Mouse (Mus musculus) cerebellum, adult 9-10 months (tissue): Measurements from ENCODE around the gene Psmb8.
A peak's percentile ranks its signal among the peaks of the same experiment; 100 is the strongest.

ENCODE experiments used
- DNase-seq: peaks from one replicate; pipeline ENCODE4 v3.0.0; 2022

The Psmb8 gene

GRCm38 (mm10) chr17:34196941-34197894 lies at the start of gene Psmb8:
TSS of gene Psmb8 (plus strand) at chr17:34197721.
- DNase-seq: peak; percentile 75

GRCm38 (mm10) chr17:34152923-34153322 lies 44.6 kb upstream of the Psmb8 start, which contains the start of gene H2-DMb1:
TSS of gene H2-DMb1 (plus strand) at chr17:34153072.
- peak; percentile 26 for DNase-seq

GRCm38 (mm10) chr17:34155534-34155933 lies 42.0 kb upstream of the Psmb8 start:
- no peak for DNase-seq

- no peak for DNase-seq
These were observed 33.2 kb upstream of the Psmb8 start for GRCm38 (mm10) chr17:34164202-34164895.

GRCm38 (mm10) chr17:34165033-34165730 lies 32.3 kb upstream of the Psmb8 start:
- DNase-seq: no peak

GRCm38 (mm10) chr17:34169279-34169678 lies 28.2 kb upstream of the Psmb8 start:
- peak; percentile 20 for DNase-seq

GRCm38 (mm10) chr17:34170487-34170876 lies 27.0 kb upstream of the Psmb8 start:
- DNase-seq: no peak

GRCm38 (mm10) chr17:34170877-34171498 lies 26.5 kb upstream of the Psmb8 start:
- peak; percentile 76 for DNase-seq

GRCm38 (mm10) chr17:34172528-34172927 lies 25.0 kb upstream of the Psmb8 start:
- no peak for DNase-seq

GRCm38 (mm10) chr17:34174075-34174474 lies 23.4 kb upstream of the Psmb8 start:
- DNase-seq: no peak

GRCm38 (mm10) chr17:34177179-34177578 lies 20.3 kb upstream of the Psmb8 start:
- no peak for DNase-seq

GRCm38 (mm10) chr17:34179019-34179418 lies 18.5 kb upstream of the Psmb8 start:
- no peak for DNase-seq

- DNase-seq: no peak
These were observed 17.3 kb upstream of the Psmb8 start for GRCm38 (mm10) chr17:34179913-34180859.

GRCm38 (mm10) chr17:34183564-34184219 lies 13.8 kb upstream of the Psmb8 start:
- DNase-seq: no peak

GRCm38 (mm10) chr17:34185526-34185925 lies 12.0 kb upstream of the Psmb8 start:
- DNase-seq: no peak

GRCm38 (mm10) chr17:34186885-34187260 lies 10.6 kb upstream of the Psmb8 start:
- no peak for DNase-seq

GRCm38 (mm10) chr17:34187261-34187916 lies 10.1 kb upstream of the Psmb8 start, which contains the start of the genes Tap1 and Psmb9:
TSS of gene Tap1 (plus strand) at chr17:34187553.
TSS of gene Psmb9 (minus strand) at chr17:34187764.
- peak; percentile 84 for DNase-seq

- no peak for DNase-seq
These were observed 9.5 kb upstream of the Psmb8 start for GRCm38 (mm10) chr17:34188010-34188409.

GRCm38 (mm10) chr17:34188986-34189385 lies 8.5 kb upstream of the Psmb8 start:
- no peak for DNase-seq

- DNase-seq: no peak
These were observed 4.7 kb upstream of the Psmb8 start for GRCm38 (mm10) chr17:34192852-34193251.
